Mouse (Mus musculus) lung, postnatal 0 days (tissue): ENCODE measurements at regions not wholly inside any gene's neighbourhood (a gene's known extent, or its start where the extent isn't known, plus 50 kb on each side); places are given as distances from the start of the nearest gene placed in this dataset.

Experiments
- ATAC-seq: fragments of 200-750 bp; cut with Nextera tagmentation; 2 replicates; pipeline ENCODE4 v1.8.0; 2017; ENCODE audit warnings: moderate library complexity
- DNase-seq: peaks from one replicate; pipeline ENCODE4 v3.0.0-alpha.2; 2016; ENCODE audit warnings: low spot score
- H3K27ac ChIP-seq: fragments of 300-500 bp; sonication (generic); 2 replicates; pipeline ENCODE4 v1.5.1; 2014; ENCODE audit warnings: antibody characterized with exemption, mild to moderate bottlenecking, low read length, mixed read lengths
- H3K27me3 ChIP-seq: fragments of 300-500 bp; sonication (generic); replicated peaks from 2 replicates; pipeline ENCODE4 v1.6.1; 2014; ENCODE audit warnings: low read length, mixed read lengths; ENCODE audit not compliant: insufficient read depth
- H3K36me3 ChIP-seq: fragments of 300-500 bp; sonication (generic); 2 replicates; pipeline ENCODE4 v1.6.1; 2014; ENCODE audit warnings: low read length, mixed read lengths; ENCODE audit not compliant: insufficient read depth
- H3K4me1 ChIP-seq: fragments of 300-500 bp; sonication (generic); 2 replicates; pipeline ENCODE4 v1.6.1; 2014; ENCODE audit warnings: antibody characterized with exemption, low read depth, low read length, mixed read lengths; ENCODE audit not compliant: insufficient read depth
- H3K4me2 ChIP-seq: fragments of 300-500 bp; sonication (generic); replicated peaks from 2 replicates; pipeline ENCODE4 v1.6.1; 2014; ENCODE audit warnings: low read depth, mild to moderate bottlenecking, low read length, moderate library complexity, mixed read lengths
- H3K4me3 ChIP-seq: fragments of 300-500 bp; sonication (generic); 2 replicates; pipeline ENCODE4 v1.5.1; 2014; ENCODE audit warnings: low read depth, low read length
- H3K9ac ChIP-seq: fragments of 300-500 bp; sonication (generic); replicated peaks from 2 replicates; pipeline ENCODE4 v1.6.1; 2014; ENCODE audit warnings: low read depth, mild to moderate bottlenecking
- H3K9me3 ChIP-seq: fragments of 300-500 bp; sonication (generic); 2 replicates; pipeline ENCODE4 v1.6.1; 2016; ENCODE audit warnings: low read length, mixed read lengths
- CTCF ChIP-seq: IDR thresholded peaks from 2 replicates; pipeline ENCODE4 v1.5.1; 2016; ENCODE audit warnings: antibody characterized with exemption, mild to moderate bottlenecking
- EP300 ChIP-seq: IDR thresholded peaks from 2 replicates; pipeline ENCODE4 v1.6.1; 2016; ENCODE audit warnings: antibody characterized with exemption, mild to moderate bottlenecking, control low read depth
- WGBS: fragments of 180-500 bp; shearing (Covaris S2); extraction: QIAGEN DNeasy Blood & Tissue Kit; methylation state at CpG from one replicate; pipeline ENCODE4 v1.1.7; 2014; 5-methylcytosine and 5-hydroxymethylcytosine counted together

DNA sequence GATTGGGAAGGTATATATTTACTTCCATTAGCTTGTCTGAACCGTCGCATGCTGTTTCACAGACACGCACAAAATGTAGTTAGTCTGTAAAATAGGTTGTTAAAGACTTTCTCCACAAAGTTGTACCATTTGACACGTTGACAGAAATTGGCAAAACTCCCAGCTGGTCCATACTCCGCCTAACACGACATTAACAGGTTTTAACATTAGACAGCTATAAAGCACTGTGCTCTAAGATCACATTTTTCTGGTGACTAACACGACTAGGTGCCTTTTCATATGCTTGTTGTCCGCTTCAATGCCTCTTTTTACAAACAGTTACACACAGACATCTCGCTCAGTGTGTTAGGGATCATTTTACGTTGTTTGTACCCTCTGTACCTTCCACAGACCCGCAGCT, 294.2 kb upstream of the Dio3 start:
- 74% methylated on average over 11 of the region's 11 CpGs for WGBS
- H3K27me3 ChIP-seq = no peaks in the 10 kb centered on the region
- H3K9ac ChIP-seq = no peak overlapping the region
- H3K27ac ChIP-seq = no peak overlapping the region
- no peaks in the 10 kb centered on the region for H3K4me1 ChIP-seq
- ATAC-seq (no peak), DNase-seq (no peak)
- H3K9me3 ChIP-seq = no peaks in the 10 kb centered on the region
- TF ChIP-seq EP300 = no peak
- TF ChIP-seq CTCF = no peak
- no peaks in the 10 kb centered on the region for H3K36me3 ChIP-seq
- H3K4me2 ChIP-seq = no peak overlapping the region
- H3K4me3 ChIP-seq = no peak overlapping the region

DNA sequence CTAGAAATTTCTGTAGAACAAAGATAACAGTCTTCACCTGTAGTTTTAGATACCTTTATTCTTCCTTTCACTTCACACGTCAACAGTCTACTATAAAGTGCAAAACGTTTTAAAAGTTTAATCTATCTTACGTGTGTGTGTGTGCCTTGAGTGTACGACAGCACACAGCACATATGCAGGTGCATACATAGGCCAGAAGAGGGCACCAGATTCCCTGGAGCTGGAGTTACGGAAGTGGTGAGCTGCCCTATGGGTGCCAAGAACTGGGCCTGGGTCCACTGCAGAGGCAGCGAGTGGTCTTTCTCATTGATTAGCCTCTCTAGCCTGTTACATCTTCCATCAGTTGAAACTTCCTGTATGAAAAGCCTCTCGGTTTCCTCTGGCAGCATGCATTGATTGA, 285.5 kb upstream of the Dio3 start:
- Histone ChIP-seq H3K9ac (no peak overlapping the region), H3K27ac (no peak overlapping the region), H3K9me3 (no peaks in the 10 kb centered on the region; the same call in 1 of the 2 replicates), H3K4me1 (no peaks in the 10 kb centered on the region), H3K27me3 (no peaks in the 10 kb centered on the region), H3K36me3 (no peaks in the 10 kb centered on the region), H3K4me3 (no peak overlapping the region), H3K4me2 (no peak overlapping the region)
- no peak for TF ChIP-seq CTCF
- TF ChIP-seq EP300 = no peak
- 89% methylated on average over 7 of the region's 7 CpGs for WGBS
- no peak for ATAC-seq
- no peak for DNase-seq

DNA sequence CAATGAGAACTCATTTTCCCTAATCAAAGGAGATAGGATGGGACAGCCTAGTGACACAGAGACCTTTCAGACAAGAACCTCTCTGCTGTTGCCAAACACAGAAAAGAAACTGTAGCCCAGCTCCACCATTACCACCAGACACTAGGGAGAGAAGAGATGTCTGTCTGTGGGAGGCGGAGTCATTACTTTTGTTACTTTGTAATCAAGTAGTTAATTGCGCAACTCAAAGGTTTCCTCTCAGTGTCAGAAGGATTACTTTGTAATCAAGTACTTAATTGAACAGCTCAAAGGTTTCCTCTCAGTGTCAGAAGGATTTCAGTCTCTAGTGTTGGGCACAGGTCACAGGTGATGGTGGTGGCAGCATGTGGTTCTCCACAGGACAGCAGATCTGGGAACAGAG, 276.2 kb upstream of the Dio3 start:
- ATAC-seq (no peak), DNase-seq (no peak)
- WGBS = 93% methylated on average over 2 of the region's 2 CpGs
- H3K4me2 ChIP-seq = no peak overlapping the region
- H3K9ac ChIP-seq = no peak overlapping the region
- TF ChIP-seq CTCF (no peak), EP300 (no peak)
- H3K27me3 ChIP-seq = no peaks in the 10 kb centered on the region
- H3K4me3 ChIP-seq = no peak overlapping the region
- no peaks in the 10 kb centered on the region for H3K36me3 ChIP-seq
- H3K9me3 ChIP-seq = no peaks in the 10 kb centered on the region
- no peaks in the 10 kb centered on the region for H3K4me1 ChIP-seq
- H3K27ac ChIP-seq = no peak overlapping the region

DNA sequence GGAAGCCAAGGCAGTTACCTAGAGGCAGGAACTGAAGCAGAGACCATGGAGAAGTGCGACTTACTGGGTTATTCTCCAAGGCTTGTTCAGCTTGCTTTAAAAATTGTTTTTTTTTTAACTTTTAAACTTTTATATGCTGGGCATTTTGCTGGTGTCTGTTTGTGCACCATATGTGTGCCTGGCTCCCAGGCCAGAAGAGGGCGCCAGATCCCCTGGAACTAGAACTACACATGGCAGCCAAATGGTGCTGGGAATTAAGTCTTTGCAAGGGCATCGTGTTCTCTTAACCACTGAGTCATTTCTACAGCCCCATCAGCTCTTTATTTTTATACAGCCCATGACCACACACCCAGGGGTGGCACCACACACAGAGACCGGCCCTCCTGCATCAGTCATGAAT, 269.7 kb upstream of the Dio3 start:
- DNase-seq = no peak
- 55% methylated on average over 4 of the region's 4 CpGs for WGBS
- no peak overlapping the region for H3K4me3 ChIP-seq

DNA sequence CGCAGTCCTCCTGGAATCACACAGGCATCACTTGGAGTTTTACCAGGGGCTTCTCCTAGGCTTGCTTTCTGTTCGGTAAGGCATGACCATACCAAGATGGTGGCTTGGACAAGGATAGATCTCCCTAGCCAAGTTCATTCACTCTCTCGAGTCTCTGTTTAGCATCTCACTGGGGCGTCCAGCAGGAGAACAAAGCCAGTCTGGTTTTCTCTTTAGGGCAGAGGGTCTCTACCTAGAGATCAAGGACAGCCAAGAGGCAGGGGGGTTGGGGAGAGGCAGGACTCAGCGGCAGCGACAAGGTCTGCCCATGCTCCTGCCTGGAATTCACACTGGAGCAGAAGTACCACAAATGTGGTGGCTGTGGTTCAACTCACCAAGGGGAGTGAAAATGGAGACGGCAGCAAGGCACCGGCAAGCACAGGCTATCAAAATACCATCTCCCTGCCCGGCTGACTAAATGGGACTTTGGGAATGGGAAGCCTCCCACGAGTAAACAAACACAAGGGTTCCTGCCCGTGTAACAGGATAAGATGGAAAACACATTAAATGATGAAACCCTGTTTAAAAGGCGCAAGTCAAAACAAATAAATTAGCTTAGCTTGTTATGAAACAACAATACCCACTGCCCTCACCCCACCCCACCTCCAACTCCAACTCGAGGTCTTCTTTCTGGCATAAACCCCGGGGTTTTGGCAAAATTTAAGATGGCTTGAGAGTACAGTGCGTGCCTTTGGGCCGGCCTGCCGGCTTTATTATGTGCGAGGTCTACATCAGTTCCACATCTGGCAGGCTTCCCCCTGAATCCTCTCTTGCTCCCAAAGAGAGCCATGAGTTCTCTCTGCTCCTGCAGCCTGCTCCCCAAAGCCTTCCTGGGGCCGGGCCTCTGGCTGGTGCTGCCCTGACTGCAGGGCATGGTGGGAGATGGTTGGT, 258.1 kb upstream of the Dio3 start:
- TF ChIP-seq CTCF = no peak
- TF ChIP-seq EP300 = no peak
- Histone ChIP-seq H3K27me3 (no peaks in the 10 kb centered on the region), H3K4me1 (no peaks in the 10 kb centered on the region), H3K36me3 (no peaks in the 10 kb centered on the region), H3K9ac (no peak overlapping the region), H3K9me3 (no peaks in the 10 kb centered on the region), H3K4me3 (no peak overlapping the region), H3K27ac (peak overlapping the region; percentile 38; the same call in 1 of the 2 replicates), H3K4me2 (no peak overlapping the region)
- 39% methylated on average over 19 of the region's 19 CpGs for WGBS
- ATAC-seq (peak; percentile 71), DNase-seq (peak; percentile 70)

More for the DNA sequence above, 269.7 kb upstream of the Dio3 start:
- TF ChIP-seq EP300 = no peak
- peak; percentile 53 for TF ChIP-seq CTCF
- no peak for ATAC-seq
- H3K9ac ChIP-seq = no peak overlapping the region
- no peak overlapping the region for H3K27ac ChIP-seq
- H3K4me2 ChIP-seq = no peak overlapping the region
- H3K4me1 ChIP-seq = no peaks in the 10 kb centered on the region
- H3K36me3 ChIP-seq = no peaks in the 10 kb centered on the region
- H3K9me3 ChIP-seq = no peaks in the 10 kb centered on the region
- H3K27me3 ChIP-seq = no peaks in the 10 kb centered on the region

DNA sequence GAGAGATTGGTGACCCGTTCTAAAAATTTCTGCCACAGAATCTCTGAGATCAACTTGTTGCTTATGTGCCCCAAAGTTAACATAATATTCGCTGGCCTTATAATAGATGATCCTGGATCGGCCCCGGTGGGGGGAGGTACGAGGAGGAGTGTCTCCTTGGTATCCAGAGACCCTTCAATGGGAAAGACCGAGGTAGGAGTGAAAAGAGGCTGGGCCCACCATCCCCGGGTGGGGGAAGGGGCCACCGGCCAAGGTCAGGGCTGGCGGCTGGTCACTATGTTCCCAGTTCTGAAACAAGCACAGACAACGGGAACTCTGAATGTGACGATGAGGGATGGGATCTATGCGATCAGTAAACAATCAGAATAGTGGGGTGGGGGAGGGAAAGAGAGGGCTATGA, 257.2 kb upstream of the Dio3 start:
- 67% methylated on average over 12 of the region's 12 CpGs for WGBS

More for the DNA sequence above, 257.2 kb upstream of the Dio3 start:
- ATAC-seq (no peak), DNase-seq (no peak)
- Histone ChIP-seq H3K4me3 (no peak overlapping the region), H3K4me2 (no peak overlapping the region), H3K27ac (no peak overlapping the region), H3K9me3 (no peaks in the 10 kb centered on the region), H3K9ac (no peak overlapping the region), H3K27me3 (no peaks in the 10 kb centered on the region), H3K4me1 (no peaks in the 10 kb centered on the region), H3K36me3 (no peaks in the 10 kb centered on the region)
- TF ChIP-seq CTCF (no peak), EP300 (no peak)
